Mouse (Mus musculus) erythroblast, embryonic 14.5 days (primary cell): ENCODE data around the gene Ntn4. TPM values are rescaled to one million over a fixed set of nuclear protein-coding genes. Genes with fewer than 3 reads are reported as not detected.

ENCODE experiments used
- H3K27me3 ChIP-seq: 2 replicates; pipeline ENCODE4 v1.6.1; 2012; ENCODE audit warnings: inconsistent platforms; ENCODE audit not compliant: control insufficient read depth
- H3K36me3 ChIP-seq: 2 replicates; pipeline ENCODE4 v1.6.1; 2012; ENCODE audit warnings: mild to moderate bottlenecking, inconsistent platforms; ENCODE audit not compliant: control insufficient read depth
- H3K4me1 ChIP-seq: 2 replicates; pipeline ENCODE4 v1.6.1; 2012; ENCODE audit warnings: inconsistent platforms; ENCODE audit not compliant: control insufficient read depth
- H3K4me3 ChIP-seq: replicated peaks from 2 replicates; pipeline ENCODE3; 2012; ENCODE audit warnings: moderate library complexity, mild to moderate bottlenecking, inconsistent platforms
- H3K9me3 ChIP-seq: 2 replicates; pipeline ENCODE4 v1.6.1; 2012; ENCODE audit warnings: low read length, inconsistent platforms, mixed read lengths; ENCODE audit not compliant: control insufficient read depth
- GATA1 ChIP-seq: IDR thresholded peaks from 2 replicates; pipeline ENCODE4 v1.6.1; 2012; ENCODE audit warnings: low read length, inconsistent platforms, mixed read lengths
- TAL1 ChIP-seq: IDR thresholded peaks from 3 replicates; pipeline ENCODE4 v1.6.1; 2012; ENCODE audit warnings: low read length, inconsistent platforms, mixed read lengths
- polyA plus RNA-seq: library from polyadenylated mRNA; stranded (reverse); fragments of >175 nt; gene quantifications from 2 replicates; pipeline ENCODE4 v1.2.3, GENCODE M21; 2012

Gene Ntn4
- polyA plus RNA-seq, 1 experiment, result not detected

DNA sequence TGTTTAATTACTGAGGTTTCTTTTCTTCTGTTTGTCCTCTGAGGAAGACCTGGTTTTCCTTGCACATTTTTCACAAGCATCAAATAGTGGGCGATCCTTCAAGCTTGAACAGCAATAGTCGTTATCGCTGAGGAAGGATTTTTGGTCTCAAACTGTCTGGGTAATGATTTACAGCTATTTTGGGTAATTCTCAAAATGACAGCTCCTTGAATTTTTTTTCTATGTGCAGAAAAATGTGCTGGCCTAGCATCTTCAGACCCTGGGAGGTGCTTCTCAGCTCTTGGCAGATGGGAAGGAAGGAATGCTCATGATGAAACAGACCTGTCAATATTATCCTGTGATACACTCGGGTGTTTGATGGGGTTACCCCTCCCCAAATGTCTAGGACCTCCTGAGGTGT is 63.5 kb downstream of the Ntn4 start:
- Histone ChIP-seq H3K9me3 (no peaks in the 10 kb centered on the region), H3K4me1 (peaks cover 12% of the 10 kb centered on the region), H3K27me3 (peaks cover 31% of the 10 kb centered on the region), H3K4me3 (no peak overlapping the region), H3K36me3 (no peaks in the 10 kb centered on the region)
- TF ChIP-seq TAL1 (no peak), GATA1 (no peak)

DNA sequence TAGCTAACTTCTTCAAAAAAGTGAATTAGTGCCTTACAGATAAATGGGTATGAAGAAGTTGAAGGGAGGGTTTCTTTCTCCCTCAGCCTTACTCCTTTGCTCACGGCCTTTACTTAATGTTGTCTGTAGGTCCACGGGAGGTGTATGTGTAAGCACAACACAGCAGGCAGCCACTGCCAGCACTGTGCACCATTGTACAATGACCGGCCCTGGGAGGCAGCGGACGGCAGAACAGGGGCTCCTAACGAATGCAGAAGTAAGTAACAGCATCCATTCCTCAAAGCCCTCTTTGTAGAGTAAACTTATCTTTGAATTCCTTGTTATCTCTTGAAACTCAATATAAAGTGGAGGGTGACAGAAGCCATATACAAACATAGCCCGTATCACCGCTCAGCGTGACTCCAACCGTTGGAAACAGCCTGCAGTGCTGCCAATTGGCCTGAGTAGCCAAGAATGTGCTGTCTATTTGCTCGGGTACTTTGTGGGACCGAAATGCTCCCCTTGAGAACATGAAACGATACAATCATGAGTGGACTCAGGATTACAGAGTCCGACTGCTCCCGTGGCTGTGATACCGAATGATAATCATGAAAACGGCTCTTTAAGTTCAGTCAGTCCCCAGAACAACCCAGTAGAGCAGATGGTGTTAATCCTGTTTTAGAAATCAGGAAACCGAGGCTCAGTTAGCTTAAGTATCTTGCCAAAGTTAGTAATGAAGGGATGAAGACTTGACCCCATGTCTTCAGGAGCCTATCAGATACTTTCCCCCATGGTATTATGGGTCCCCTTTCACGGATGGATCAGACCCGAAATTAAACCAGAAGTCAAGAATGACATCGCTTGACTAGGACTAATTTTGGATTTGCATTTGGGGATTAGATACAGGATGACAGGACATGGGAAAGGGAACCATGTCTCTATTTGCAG is 66.9 kb downstream of the Ntn4 start:
- Histone ChIP-seq H3K4me1 (peaks cover 14% of the 10 kb centered on the region), H3K27me3 (0 out of 2 replicates have a peak, but pooled peaks cover 3% of the 10 kb centered on the region), H3K36me3 (no peaks in the 10 kb centered on the region), H3K9me3 (peaks cover 5% of the 10 kb centered on the region; the same call in 1 of the 2 replicates), H3K4me3 (no peak overlapping the region)
- no peak for TF ChIP-seq TAL1
- no peak for TF ChIP-seq GATA1

DNA sequence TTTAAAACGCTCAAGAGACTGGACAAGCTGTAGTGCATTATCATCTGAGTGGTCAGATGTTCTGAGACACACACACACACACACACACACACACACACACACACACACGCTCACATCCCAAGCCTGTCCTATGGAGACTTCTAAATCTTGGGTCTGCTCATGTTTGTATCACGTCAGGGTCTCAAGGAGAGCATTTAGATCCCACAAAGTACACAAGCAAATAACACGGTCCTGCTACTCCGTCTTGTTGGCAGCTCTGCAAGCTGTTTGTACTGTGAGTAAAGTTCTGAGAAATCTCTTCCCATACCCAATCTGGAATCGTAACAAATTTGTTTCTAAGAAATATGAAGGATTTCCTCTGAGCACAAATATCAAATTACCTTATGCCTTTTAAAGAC is 67.6 kb downstream of the Ntn4 start:
- H3K9me3 ChIP-seq, result peaks cover 5% of the 10 kb centered on the region; the same call in 1 of the 2 replicates
- no peaks in the 10 kb centered on the region for H3K36me3 ChIP-seq
- peaks cover 14% of the 10 kb centered on the region for H3K4me1 ChIP-seq
- H3K4me3 ChIP-seq, result no peak overlapping the region
- TF ChIP-seq GATA1 (no peak), TAL1 (no peak)
- H3K27me3 ChIP-seq, result no peaks in the 10 kb centered on the region

DNA sequence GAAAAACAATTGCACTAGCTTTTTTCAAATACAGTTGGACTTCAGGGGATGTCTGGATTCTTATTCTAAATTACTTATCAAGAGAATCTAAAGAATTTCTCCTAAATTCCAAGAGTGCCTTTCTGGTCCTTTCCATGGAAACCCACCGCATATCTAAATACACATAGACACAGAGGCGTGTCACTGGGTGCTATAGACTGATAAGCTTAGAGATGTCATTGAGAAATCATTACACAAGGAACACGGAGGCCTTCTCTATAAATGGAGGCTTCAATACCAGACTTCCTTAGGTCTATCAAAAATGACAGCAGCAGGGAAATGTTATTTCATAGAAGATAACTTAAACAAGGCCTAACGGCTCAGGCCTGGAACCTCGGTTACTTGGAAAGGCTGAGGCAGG is 68.0 kb downstream of the Ntn4 start:
- Histone ChIP-seq H3K9me3 (peaks cover 5% of the 10 kb centered on the region; the same call in 1 of the 2 replicates), H3K36me3 (no peaks in the 10 kb centered on the region), H3K27me3 (no peaks in the 10 kb centered on the region), H3K4me1 (peaks cover 14% of the 10 kb centered on the region), H3K4me3 (no peak overlapping the region)
- TF ChIP-seq GATA1 (no peak), TAL1 (no peak)

DNA sequence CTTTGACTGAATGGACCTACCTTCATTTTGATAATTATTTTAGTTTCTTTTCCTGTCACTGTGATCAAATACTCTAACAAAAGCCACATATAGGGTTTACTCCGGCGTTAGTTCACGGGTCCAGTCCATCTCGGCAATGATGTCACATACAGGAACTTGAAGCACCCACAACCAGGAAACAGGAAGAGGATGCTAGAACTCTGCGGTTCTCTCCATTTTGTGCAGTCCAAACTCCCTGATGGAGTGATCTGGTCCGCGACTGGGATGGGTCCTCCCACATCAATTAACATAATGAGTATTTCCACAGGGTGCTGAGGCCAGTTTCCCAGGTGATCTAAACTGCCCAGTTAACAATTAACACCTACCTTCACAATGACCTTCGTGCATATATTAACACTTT is 69.1 kb downstream of the Ntn4 start:
- TF ChIP-seq GATA1 (no peak), TAL1 (no peak)
- H3K4me1 ChIP-seq, result peaks cover 14% of the 10 kb centered on the region
- H3K9me3 ChIP-seq, result peaks cover 5% of the 10 kb centered on the region; the same call in 1 of the 2 replicates
- no peaks in the 10 kb centered on the region for H3K27me3 ChIP-seq
- no peak overlapping the region for H3K4me3 ChIP-seq
- H3K36me3 ChIP-seq, result no peaks in the 10 kb centered on the region

DNA sequence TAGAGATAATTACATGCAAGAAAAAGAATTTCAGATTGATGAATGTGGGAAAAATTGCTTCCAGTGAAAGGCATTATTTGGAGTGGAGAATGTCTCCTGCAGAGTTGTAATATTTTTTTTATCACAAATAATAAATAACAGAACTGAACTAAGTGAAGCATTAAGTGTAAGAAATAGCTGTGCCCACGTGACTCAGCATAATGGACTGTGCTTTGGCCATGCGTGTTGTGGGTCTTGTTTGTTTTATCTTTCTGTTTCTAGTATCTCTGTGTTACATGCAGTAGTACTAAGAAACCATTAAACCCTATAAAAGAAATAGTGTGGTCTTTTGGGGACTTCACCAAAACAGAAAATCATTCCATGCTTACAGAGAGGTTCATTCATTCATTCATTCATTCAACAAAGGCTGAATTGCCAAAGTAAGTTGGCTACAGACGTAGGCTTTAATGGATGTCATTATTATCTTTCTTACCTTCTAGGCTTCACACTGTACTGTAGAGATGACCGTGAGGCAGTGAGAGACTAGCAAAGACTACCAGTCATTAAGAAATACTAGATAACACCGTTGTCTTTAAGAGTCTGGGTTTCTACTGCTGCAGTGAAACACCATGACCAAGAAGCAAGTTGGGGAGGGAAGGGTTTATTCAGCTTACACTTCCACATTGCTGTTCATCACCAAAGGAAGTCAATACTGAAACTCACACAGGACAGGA is 81.3 kb downstream of the Ntn4 start:
- Histone ChIP-seq H3K4me1 (peaks cover 7% of the 10 kb centered on the region), H3K36me3 (no peaks in the 10 kb centered on the region), H3K27me3 (no peaks in the 10 kb centered on the region), H3K4me3 (no peak overlapping the region), H3K9me3 (no peaks in the 10 kb centered on the region)
- TF ChIP-seq TAL1 (no peak), GATA1 (no peak)

DNA sequence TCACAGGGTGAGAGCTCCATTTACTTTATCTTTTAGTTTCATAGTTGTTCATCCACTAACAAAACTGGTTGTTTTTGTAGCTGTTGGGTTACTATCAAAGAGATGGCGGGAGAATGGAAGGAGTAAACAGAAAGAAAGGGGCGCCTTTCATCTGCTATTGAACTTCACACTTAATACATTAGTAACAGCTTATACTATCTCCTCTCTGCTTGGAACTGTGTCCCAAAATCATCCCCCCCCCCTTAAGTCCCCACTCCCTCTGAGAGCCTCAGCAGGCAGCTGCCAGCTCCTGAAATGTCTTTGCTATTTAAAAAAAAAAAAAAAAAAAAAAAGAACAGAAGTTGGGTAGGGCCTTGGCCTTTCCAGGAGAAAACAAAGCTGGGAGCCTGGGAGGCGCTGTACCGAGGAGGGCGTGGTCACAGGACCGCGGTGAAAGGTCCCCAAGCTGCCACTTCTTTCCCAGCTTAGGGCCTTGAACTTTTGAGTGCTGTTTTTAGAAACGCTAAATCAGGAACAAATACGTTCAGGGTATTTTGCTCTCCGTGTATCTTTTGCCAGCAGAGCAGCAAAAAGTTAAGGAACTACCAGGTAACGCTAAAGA is 83.6 kb downstream of the Ntn4 start:
- Histone ChIP-seq H3K4me3 (no peak overlapping the region), H3K36me3 (no peaks in the 10 kb centered on the region), H3K4me1 (peaks cover 7% of the 10 kb centered on the region), H3K27me3 (no peaks in the 10 kb centered on the region), H3K9me3 (no peaks in the 10 kb centered on the region)
- TF ChIP-seq GATA1, result no peak
- no peak; the same call in 2 of the 3 replicates for TF ChIP-seq TAL1

DNA sequence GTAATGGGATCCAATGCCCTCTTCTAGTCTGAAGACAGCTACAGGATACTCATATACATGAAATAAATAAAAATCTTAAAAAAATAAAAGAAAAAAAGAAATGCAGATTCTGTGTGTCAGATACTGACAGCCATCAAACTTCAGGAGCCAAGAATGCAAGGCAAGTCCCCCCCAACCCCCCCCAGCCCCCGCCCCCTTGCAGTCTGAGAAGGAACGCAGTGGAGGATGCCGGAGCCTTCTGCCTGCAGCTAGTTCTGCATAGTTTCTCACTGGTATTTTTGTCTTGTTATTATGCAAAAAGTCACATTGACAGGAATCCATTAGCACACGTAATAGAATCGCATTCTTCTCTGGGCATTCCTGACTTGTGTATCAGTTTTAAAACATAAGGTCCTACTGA is 87.7 kb downstream of the Ntn4 start:
- H3K4me3 ChIP-seq, result no peak overlapping the region
- TF ChIP-seq TAL1 (no peak), GATA1 (no peak)
- H3K27me3 ChIP-seq, result no peaks in the 10 kb centered on the region
- no peaks in the 10 kb centered on the region for H3K9me3 ChIP-seq
- peaks cover 14% of the 10 kb centered on the region for H3K4me1 ChIP-seq
- H3K36me3 ChIP-seq, result no peaks in the 10 kb centered on the region

DNA sequence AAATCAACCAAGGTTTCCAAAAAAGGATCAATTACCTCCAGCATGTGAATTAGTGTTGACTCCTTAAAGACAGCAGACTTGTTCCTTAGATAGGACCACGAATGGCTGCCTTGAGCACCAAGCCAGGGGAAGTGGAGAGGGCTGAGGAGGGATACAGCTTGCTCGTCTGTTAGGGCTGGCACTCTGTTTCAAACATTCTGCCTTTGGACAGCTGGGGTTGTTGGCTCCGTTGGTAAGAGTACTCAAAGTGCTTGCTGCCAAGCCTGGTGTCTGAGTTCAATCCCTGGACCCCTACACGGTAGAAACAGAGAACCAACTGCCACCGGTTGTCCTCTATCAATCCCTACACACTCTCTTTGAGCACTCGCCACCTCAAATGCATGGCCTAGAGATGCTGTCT is 90.0 kb downstream of the Ntn4 start:
- no peaks in the 10 kb centered on the region for H3K36me3 ChIP-seq
- peaks cover 9% of the 10 kb centered on the region for H3K4me1 ChIP-seq
- no peaks in the 10 kb centered on the region for H3K9me3 ChIP-seq
- H3K4me3 ChIP-seq, result no peak overlapping the region
- H3K27me3 ChIP-seq, result no peaks in the 10 kb centered on the region
- TF ChIP-seq TAL1, result no peak
- TF ChIP-seq GATA1, result no peak
